Mouse (Mus musculus): ENCODE measurements around the gene Ano7.

Ano7 gene

GRCm38 (mm10) chr1:93373665-93374064 lies at the start of gene Ano7:
Gene Ano7, plus strand, starts transcription at chr1:93373930.
- in situ Hi-C loops (cut with MboI; ENCODE audit: low sequenced_read_pairs) = no loop called here

DNA sequence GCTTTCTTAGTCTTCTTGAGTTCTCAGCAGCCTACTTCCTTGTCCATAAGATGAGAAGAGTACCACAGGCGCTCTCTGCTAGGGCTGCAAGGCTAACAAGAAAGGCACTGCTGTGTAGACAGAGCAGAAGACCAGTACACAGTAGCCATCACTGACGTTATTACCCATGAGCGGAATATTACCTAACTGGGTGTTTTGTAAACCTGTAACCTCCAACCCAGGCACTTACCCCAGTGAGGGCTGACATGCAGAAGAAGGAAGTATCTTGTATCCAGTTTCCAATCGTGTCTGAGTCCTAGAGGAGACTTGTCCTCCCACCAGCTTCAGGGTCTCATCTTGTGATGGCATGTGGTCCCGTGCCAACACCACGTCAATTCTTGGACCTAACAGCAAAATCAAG lies 49.8 kb upstream of the Ano7 start:
- in situ Hi-C loops (cut with MboI; ENCODE audit: low sequenced_read_pairs) = no loop called here

- in situ Hi-C loops (cut with MboI; ENCODE audit: low sequenced_read_pairs) = no loop called here
These were observed 47.3 kb upstream of the Ano7 start for GRCm38 (mm10) chr1:93326446-93326845.

DNA sequence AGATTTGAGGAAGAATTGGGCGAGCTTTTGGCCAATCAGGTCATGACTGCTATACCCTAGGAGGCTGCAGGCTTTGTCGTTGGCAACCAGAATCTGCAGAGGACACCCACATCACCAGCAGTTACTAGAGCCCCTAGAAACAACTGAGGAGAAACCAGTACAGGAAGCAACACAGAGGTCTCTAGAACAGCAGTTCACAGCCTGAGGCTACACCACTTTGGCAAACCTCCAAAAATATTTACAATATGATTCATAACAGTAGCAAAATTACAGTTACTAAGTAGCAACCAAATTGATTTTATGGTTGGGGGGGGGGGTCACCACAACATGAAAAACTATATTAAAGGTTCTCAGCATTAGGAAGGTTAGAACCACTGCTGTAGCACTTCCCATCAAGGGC lies 39.1 kb upstream of the Ano7 start:
- in situ Hi-C loops (cut with MboI; ENCODE audit: low sequenced_read_pairs) = no loop called here

GRCm38 (mm10) chr1:93342648-93343503 lies 30.9 kb upstream of the Ano7 start, which contains the start of the genes Ppp1r7 and Pask:
Gene Ppp1r7, plus strand, starts transcription at chr1:93342854.
Gene Pask, minus strand, starts transcription at chr1:93343482.
- in situ Hi-C loops (cut with MboI; ENCODE audit: low sequenced_read_pairs) = loop anchor here (10.0 kb wide), 1 partner anchor 152 kb away; no protein-coding TSS in a partner anchor

GRCm38 (mm10) chr1:93343504-93344047 lies 30.2 kb upstream of the Ano7 start:
- in situ Hi-C loops (cut with MboI; ENCODE audit: low sequenced_read_pairs) = loop anchor here (10.0 kb wide), 1 partner anchor 151 kb away; no protein-coding TSS in a partner anchor

GRCm38 (mm10) chr1:93347176-93347575 lies 26.6 kb upstream of the Ano7 start:
- in situ Hi-C loops (cut with MboI; ENCODE audit: low sequenced_read_pairs) = loop anchor here (10.0 kb wide), 1 partner anchor 148 kb away; no protein-coding TSS in a partner anchor

DNA sequence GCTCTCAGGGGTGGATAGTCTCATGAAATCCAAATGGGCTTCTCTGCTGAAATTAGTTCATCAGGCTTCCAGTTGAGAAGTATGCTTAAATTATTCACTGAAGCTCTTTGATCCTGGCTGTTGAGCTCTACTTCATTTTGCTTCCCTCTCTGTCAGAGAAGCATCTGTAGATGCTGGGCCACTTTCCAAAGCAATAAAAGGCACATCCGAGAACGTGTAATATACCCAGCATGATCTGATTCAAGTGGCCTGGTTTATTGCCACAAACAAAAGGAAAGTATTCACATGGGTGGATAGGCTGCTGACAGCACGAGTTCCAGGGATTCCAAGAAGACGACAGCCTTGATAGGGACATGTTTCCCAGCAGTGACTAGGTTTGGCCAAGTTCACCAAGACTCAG lies 24.0 kb upstream of the Ano7 start:
- in situ Hi-C loops (cut with MboI; ENCODE audit: low sequenced_read_pairs) = loop anchor here (10.0 kb wide), 1 partner anchor 145 kb away; no protein-coding TSS in a partner anchor

DNA sequence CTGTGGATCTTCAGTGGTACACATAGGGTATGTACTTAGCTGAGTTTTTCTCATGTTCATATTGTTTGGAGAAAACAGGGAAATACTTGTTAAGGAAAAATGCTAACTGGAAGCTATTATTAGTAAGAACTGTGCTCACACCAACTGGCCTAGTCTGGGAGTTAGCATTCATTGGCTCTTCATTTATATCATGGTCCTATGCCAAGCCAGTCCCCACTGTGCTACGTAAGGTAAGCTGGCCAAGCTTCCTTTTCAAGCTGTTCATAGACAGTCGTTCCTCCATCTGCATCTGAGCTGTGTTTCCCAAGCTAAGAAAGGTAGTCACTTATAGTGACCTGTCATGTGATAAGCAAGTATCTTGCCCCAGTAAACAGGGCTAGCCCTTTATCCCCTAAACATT lies 21.0 kb upstream of the Ano7 start:
- in situ Hi-C loops (cut with MboI; ENCODE audit: low sequenced_read_pairs) = no loop called here

- in situ Hi-C loops (cut with MboI; ENCODE audit: low sequenced_read_pairs) = no loop called here
These were observed 11.1 kb upstream of the Ano7 start for GRCm38 (mm10) chr1:93362661-93363060.

- in situ Hi-C loops (cut with MboI; ENCODE audit: low sequenced_read_pairs) = no loop called here
These were observed 8.1 kb upstream of the Ano7 start for GRCm38 (mm10) chr1:93365641-93366040.

DNA sequence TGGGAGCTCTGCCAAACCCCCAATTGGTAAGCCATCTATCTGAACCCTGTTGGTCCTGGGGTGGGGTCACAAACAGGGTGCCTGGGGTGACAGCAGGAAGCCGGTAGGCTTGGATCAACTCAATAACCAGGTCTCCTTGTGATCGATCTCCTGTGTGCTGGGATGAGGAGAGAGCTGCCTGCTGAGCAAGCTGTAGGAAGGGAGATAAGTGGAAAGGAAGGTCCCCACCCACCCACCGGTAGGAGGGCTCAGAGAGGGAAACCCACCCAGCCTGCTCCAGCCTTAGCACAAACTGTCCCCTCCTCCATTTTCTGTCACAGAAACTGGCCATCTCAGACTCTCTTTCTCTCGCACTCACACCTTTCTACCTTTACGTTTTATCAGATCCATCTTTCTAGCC lies 3.6 kb downstream of the Ano7 start:
- in situ Hi-C loops (cut with MboI; ENCODE audit: low sequenced_read_pairs) = no loop called here

- in situ Hi-C loops (cut with MboI; ENCODE audit: low sequenced_read_pairs) = no loop called here
These were observed 5.4 kb downstream of the Ano7 start for GRCm38 (mm10) chr1:93379117-93379516.

GRCm38 (mm10) chr1:93387198-93387597 lies 13.5 kb downstream of the Ano7 start:
- in situ Hi-C loops (cut with MboI; ENCODE audit: low sequenced_read_pairs) = no loop called here

GRCm38 (mm10) chr1:93388906-93389305 lies 15.2 kb downstream of the Ano7 start:
- in situ Hi-C loops (cut with MboI; ENCODE audit: low sequenced_read_pairs) = no loop called here

DNA sequence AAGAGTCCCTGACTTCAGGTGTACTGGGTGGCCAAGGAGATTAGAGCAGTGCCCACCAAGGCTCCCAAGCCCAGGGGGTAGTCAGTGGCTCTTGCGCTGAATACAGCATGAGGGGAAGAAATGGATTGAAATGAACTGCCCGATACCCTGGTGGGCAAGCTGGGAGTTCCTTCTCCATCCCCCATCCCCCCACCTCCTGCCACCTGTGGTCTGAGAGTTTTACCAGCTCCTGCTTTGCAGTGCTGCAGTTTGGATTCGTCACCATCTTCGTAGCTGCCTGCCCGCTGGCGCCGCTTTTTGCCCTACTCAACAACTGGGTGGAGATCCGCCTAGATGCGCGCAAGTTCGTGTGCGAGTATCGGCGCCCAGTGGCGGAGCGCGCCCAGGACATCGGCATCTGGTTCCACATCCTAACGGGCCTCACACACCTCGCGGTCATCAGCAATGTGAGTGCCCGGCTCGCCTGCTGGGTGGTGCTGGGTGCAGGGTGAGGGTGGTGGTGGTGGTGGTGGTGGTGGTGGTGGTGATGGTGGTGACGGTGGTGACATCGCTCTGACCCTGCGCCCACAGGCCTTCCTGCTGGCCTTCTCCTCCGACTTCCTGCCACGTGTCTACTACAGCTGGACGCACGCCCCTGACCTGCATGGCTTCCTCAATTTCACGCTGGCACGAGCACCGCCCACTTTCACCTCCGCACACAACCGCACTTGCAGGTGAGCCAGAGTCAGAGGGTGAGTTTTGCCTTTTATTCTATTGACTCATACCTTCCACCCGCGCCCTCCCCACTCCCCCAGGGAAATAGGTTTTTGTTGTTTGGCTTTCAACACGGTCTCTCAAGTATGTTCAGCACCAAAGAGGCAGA lies 27.7 kb downstream of the Ano7 start:
- in situ Hi-C loops (cut with MboI; ENCODE audit: low sequenced_read_pairs) = no loop called here

GRCm38 (mm10) chr1:93403403-93403802 lies 29.7 kb downstream of the Ano7 start:
- in situ Hi-C loops (cut with MboI; ENCODE audit: low sequenced_read_pairs) = no loop called here

DNA sequence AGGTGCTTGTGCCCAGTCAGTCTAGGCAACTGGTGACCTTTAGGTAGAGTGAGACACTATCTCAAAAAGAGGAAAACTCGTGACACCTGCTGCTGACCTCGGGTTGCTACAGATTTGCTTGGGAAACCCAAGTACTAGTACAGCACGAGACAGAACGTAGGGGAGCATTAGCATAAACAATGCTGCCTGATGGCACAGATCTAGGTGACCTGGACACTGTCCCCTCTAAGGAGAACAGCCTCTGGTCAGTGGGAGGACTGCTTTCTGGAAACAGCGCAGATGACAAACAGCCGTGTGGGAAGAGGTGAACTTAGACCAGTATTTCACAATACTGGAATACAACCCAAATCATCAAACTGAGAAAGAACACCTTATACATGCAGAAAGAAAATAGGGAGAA lies 58.4 kb downstream of the Ano7 start:
- in situ Hi-C loops (cut with MboI; ENCODE audit: low sequenced_read_pairs) = no loop called here

- in situ Hi-C loops (cut with MboI; ENCODE audit: low sequenced_read_pairs) = no loop called here
These were observed 65.6 kb downstream of the Ano7 start for GRCm38 (mm10) chr1:93439321-93439720.

GRCm38 (mm10) chr1:93444405-93445110 lies 70.8 kb downstream of the Ano7 start:
- in situ Hi-C loops (cut with MboI; ENCODE audit: low sequenced_read_pairs) = no loop called here

All from CH12F3 (cell line).